Mouse (Mus musculus): ENCODE data around the gene Map2k3. TPM values are rescaled to one million over a fixed set of nuclear protein-coding genes. Genes with fewer than 3 reads are reported as not detected.
"Not testable (repeated sequence)": the region's sequence is repeated elsewhere in the genome, so short reads cannot be mapped to it uniquely, and the experiment has no call there.

Map2k3 gene
- polyA plus RNA-seq (2017; shearing (Covaris generic)), result 100 to 1,000 TPM in 1 of 3 experiments, 10 to 100 TPM in 2; 46.2 to 121 (median 54.2) TPM

DNA sequence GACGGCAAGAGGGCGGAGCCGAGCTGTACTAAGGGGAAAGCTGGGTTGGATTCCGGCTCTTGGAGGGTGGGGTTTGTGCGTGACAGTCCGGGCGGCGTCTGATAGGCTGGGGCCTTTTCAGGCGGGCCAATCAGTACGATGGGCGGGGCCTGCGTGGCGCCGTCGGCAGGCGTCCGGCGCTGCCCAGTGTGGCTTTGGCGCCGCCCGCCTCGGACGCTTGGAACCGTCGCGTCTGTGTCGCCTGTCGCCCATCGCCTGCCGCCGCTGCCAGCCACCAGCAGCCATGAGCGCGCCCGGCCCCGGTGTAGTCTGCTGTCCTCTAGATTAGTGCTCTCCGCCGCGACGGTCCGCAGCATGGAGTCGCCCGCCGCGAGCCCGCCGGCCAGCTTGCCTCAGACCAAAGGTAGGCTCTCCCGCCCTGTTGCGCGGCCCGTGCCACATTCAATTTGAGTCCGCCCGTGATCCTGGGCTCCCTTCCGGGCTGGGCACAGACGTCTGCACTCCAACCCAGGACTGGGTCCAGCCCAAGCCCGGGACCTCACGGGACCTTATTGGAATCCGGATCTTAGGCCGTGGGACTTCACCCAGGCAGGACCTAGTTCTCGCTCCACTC, at the start of gene Map2k3:
TSS of gene Map2k3 (plus strand) at position 165 of the 613 bp plus-strand sequence.
- peak; percentile 86 for ATAC-seq

DNA sequence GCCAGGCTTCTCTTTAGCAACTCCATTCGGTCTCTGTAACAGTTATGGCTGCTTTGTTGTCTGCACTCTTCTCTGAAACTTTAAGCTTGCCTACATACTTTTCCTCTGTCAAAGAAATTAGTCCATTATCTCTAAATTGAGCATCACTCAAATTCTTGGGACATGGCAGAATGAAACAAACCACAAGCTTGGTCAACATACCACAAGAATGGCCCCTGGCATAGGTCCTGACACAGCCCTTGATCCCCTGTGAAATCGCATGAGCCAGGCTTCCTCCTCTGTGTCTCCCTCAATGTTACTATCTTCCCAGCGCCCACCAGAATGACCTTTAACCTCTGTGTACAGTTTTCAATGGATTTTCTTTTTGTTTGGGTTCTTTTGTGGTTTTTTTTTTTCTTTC, 49.4 kb upstream of the Map2k3 start:
- ATAC-seq, result no peak

DNA sequence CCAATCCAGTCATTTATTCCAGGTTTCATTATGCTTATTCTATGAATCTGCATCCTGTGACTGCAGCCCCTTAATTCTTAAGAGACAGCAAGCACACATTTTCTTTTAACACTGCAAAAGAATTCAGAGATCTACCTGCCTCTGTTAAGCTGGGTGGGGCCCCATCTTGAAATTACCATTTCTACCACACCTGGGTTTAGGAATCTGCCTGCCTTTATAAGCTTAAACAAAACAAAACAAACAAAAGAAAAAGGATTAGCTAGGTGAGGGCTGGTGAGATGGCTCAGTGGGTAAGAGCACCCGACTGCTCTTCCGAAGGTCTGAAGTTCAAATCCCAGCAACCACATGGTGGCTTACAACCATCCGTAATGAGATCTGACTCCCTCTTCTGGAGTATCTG, 44.8 kb upstream of the Map2k3 start:
- ATAC-seq, result not testable (repeated sequence)

DNA sequence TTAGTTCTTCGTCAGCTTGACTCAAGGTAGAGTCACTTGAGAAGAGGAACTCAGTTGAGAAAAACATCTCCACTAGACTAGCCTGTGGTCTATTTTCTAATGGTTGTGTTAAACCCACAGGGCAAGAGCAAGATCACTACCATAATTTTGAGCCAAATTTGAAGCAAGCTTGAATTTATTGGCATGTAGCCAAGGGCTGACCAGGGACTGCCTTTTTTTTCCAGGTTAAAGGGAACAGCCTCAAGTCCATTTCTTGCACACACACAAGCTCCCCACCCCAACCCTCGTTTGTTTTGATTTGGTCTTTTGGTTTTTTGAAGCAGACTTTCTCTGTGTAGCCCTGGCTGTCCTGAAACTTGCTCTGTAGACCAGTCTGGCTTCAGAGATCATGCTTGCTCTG, 42.0 kb upstream of the Map2k3 start:
- no peak for ATAC-seq

DNA sequence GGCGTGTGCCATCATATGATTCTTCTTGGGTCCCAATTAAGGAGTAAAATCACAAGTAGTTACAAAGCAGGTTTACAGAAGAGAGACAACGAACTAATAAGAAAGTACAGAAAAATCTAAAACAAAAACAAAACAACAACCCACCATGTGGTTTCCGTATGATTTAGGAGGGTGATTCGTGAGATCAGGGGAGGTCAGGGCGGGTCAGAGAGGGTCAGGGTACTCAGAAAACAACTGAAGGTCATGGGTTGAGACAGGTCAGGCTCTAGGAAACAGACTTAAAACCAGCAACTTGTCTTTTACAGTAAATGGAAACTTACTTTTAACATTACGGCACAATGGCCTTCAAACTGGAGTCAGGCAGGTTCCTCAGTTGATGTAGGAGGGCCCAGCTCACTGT, 41.5 kb upstream of the Map2k3 start:
- no peak for ATAC-seq

DNA sequence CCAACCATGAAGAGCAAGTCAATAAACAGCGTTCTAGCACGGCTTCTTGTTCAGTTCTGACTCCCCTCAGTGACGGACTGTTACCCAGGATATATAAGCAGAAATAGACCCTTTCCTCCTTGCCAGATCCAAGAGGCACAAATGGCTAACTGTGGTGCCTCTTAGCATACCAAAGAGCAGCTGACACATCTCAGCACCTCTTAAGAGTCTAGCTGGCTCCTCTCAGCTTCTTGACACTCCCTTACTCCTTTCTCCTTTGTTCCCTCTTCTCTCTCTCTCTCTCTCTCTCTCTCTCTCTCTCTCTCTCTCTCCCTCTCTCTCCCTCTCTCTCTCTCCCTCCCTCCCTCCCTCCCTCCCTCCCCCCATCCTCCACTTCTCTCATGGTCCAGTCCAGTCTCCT, 41.1 kb upstream of the Map2k3 start:
- no peak for ATAC-seq

DNA sequence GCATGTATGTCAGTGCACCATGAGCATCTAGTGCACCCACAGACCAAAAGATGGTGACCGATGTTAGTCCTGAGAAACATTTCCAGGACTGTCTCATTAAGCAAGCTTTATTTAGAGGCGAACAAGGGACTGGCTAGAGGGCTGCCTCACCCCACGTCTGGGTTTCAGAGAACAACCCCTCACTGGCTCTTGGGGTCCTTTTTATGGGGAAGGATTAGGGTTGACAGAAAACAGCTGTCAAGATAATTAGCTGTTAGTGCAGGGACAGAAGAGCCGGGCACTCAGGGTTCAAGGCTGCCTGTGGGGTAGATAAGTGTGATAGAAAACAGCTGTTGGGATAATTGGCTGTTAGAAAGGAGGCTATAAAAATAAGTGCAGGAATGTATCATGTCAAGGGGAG, 35.9 kb upstream of the Map2k3 start:
- ATAC-seq, result no peak

DNA sequence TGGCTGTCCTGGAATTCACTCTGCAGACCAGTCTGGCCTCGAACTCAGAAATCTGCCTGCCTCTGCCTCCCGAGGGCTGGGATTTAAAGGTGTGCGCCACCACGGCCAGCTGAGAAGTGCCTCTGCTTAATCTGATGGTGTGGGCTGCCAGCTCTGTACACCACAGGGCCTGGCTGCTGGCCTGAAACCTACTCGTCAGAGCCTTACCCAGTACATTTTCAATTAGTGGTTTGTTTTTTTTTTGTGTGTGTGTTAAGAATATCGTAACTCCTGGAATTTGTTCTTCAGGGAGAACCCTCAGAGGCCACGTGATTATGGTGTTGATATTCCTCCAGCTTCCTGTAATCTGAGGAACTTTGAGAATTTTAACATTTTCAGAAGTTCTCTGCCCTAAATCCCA, 29.8 kb upstream of the Map2k3 start:
- no peak for ATAC-seq

DNA sequence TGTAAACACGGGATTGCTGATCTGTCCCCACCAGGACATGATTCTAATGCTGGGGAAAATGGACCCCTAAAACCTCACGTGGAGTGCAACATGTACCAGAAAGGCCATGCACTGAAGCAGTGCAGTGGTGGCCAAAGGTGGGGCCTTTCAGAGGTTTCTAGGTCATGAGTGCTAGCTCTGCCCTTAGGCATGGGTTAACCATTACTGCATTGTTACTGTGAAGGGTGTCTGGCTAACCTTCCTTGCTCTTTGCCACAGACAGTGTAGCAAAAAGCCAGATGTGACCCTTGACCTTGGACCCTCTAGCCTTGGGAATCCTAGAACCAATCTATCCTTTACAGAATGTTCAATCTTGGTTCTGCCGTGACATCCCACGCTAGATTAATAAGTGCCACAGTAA, 29.3 kb upstream of the Map2k3 start:
- no peak for ATAC-seq

DNA sequence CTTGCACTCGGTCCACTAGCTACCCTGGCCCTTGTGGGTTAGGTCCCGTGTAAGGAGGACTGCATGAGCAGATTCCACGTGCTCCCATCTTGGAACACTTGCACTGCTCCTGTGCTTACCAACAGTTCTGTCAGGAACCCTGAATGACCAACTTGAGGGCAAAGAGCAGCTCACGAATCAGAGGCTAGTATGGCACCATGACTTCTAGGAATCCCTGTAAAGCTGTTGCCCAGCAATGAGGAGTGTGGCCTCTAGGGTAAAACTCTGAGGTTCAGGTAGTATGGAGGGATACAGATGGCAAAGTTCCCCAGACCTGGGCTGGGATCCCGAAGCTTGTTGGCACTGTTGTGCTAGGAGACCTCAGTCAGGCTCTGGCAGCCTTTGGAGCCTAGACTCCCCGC, 28.2 kb upstream of the Map2k3 start:
- ATAC-seq, result no peak

DNA sequence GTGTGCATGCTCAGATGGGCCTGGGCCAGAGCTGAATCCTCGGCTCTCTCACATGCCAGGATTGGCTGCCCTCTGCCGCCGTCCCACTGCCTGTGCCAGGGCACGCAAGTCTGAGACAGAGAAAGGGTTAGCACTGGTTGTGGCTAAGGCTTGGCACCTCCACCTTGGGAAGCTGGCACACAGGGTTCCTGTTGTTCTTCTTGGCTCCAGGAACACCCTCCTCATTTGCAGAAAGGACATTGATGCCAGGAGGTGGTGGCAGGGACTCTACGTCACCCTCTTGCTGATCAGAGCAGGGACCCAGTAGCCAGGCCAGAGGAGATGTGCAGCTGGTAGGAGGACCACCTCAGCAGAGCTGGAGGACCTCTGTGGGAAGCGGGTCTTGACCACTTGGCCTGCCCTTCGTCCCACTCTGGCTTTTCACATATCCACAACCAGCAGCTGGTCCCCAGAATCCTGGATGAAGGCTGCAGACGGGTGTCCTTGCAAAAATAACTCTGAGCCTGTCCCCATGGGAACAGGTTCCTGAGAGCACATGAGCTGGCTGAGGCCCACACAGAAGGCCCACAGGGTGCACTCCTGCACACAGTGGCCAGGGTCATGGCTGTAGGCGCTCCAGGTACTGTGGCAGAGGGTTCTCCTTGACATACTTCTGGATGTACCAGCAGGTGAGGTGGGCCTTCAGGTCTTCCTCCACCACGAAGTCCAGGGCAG, 26.3 kb upstream of the Map2k3 start:
- ATAC-seq, result no peak

DNA sequence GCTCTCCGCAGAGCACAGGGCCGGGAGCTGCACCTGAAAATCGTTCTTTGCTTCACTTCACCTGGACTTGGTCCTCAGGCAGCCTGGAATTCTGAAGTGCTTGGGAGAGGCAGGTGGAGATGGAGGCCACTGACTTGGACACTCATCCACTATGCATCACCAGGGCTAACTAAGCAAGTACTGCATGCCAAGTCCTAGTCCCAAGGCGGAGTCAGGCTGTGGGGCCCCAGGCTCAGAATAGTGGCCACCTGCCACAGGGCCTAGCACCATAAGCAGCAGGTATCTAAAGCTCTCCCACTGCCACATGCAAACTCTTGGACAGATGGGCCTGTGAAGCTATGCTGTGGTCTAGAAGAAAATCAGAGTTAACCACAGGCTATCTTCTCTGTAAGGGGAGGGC, 25.4 kb upstream of the Map2k3 start:
- ATAC-seq, result no peak

DNA sequence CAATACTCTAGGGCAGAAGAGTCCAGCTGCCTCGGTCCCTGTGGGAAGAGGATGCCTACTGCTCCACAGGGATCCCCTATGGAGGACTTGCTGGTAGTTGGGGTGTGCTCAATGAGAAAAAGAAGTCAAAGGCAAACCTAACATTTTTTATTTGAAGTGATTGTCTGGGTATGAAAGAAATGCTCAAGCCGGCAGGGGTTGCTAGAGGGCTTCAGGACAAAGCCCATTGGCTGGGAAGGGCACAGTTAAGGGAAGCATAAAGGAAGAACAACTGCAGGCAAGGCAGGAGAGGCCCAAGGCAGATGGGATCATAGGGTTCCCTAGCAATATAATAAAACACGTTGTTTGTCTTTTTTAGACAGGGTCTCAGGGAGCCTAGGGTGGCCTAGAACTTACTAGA, 23.8 kb upstream of the Map2k3 start:
- no peak for ATAC-seq

DNA sequence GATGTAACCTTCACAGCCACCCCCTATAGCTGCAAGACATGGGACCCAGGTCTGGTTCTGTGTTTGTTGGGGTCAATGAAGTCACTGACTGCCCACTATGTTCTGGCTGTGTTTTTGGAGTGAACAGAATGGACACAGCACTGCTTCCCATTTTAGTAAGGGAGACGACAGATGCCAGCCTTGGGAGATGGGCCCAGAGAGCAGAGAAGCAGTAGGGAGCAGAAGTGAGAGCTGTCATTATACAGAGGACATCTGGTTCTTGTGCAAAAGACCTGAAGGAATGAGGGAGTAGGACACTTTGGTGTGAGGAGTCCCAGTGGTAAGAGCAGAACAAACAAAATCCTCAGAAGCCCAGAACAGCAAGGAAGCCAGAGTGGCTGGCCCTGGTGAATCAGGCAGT, 22.2 kb upstream of the Map2k3 start:
- no peak for ATAC-seq

DNA sequence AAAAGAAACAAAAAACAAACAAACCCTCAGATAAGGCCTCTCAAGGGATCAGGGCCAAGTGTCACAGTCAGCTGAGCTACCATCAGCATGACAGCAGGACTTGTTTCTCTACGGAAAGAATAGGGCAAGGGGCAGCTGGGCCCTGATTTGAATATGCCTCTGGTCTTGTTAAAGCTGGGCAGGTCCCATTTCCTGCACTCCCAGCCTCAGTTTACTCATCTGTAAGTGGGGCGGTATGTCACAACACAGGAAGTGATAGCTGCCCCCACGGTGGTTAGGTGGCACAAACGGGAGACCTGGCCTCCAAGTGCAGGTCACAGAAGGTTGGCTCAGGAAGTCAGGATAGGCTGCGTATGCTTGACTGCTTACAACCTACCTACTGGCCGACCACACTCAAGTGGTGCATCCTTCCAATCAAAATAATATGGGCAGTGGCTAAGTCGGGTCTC, 19.3 kb upstream of the Map2k3 start:
- ATAC-seq, result no peak

DNA sequence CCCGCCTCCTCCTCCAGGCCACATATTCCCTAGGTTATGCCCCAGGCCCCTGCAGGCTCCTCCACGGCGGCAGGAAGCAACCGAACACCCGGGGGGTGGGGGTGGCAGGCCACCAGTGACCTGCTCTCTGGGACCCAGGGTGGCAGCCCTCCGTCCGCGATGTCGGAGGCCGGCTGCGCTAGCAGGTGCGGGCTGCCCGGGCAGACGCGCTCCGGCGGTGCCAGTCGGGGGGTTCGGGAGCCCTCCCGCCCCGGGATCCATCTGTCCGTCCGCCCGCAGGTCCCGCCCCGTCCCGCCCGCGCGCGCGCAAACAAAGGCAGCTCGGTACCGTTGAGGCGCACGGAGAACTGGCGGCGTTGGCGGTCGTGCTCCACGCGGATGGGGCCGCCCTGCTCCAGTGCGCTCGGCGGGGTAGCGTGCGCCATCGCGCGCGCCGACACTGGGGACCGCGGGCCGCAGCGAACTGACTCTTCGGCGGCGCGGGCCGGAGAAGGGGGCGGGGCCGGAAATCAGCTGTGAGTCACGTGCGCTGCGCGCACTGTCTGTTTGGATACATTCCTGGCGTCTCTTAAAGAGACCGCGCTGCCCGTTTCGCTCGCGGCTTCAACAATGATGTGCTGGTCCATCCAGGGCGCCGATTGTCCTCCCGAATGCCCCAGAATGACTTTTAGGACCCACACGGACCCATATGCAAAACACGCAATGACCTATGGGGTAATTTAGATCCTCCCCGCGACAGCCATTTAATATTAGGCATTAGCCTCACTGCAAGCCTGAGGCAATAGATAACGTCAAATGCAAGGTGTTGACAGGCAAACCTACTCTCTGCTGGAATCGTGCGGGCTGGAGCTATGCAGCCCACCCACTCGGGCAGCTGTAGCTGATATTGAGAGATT, 18.3 kb upstream of the Map2k3 start:
- peak; percentile 93 for ATAC-seq

DNA sequence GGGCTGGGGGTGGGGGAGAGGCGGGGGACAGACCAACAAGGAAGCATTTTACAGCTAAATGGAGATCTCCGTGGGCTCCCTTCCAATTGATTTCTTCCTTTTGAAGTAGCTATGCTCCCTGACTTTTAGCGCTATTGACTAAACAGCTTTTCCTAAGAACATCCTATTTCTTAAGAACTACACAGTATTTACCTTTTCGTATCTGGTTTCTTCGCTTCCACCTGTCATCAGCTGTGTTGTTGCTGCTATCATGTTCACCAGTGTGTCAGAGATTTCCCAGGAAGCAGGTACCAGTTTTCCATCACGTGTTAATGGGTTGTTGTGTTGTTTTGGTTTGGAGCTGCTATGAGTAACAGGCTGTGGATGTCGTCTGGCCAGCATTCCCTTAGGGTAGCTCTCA, 17.3 kb upstream of the Map2k3 start, which contains the start of gene Natd1:
TSS of gene Natd1 (minus strand) at position 260 of the 400 bp plus-strand sequence.
- no peak for ATAC-seq

DNA sequence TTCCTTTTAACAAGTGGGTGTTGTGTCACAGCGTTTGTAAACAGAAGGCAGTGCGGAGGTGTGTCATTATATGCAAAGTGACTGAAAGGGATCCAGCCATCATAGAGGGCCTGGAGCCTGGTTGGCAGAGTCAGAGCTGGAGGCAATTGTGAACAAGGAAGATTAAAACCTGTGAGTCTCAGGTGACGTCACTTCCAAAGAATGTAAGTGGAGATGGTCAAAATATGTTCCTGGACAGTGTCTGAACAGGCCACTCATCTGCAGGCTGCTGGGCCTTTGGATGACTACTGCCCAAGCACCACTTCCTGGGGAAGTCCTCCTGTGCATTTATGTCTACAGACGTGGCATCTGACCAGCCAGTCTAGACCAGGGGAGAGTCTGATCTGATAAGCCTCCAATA, 16.6 kb upstream of the Map2k3 start:
- no peak for ATAC-seq

DNA sequence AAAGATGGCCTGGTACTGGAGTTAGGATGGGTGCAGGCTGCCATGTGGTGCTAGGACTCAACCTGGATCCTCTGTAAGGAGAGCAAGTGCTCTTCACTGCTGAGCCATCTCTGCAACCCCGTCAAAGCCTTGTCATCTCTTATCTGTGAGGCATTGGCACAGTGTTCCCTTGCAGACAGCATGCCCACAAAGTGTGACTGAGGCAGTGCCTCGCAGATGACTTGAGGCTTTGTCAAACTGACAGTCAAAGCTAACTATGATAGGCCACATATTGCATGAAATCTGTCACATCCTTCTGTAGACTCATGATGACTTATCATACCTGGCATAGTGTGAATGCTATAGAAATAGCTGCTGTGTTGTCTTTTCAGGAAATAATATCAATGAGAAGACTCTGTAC, 11.8 kb upstream of the Map2k3 start:
- no peak for ATAC-seq

DNA sequence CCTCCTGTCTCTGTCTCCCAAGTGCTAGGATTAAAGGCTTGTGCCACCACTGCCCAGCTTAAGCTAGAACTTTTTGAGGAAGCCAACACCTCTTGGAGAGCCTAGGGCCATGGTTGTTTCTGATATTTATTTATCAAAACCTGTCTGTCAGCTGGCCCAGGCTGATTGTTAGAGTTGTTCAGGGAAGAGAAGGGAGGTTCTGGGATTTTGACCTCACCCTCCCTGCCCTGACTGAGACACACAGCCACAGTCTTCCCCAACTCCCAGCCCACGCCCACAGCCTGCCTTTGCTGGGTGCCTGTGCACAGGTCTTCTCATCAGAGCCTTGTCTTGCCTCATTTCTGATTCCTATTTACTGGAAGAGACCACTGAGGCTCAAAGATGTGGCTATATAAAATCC, 9.6 kb upstream of the Map2k3 start:
- no peak for ATAC-seq

DNA sequence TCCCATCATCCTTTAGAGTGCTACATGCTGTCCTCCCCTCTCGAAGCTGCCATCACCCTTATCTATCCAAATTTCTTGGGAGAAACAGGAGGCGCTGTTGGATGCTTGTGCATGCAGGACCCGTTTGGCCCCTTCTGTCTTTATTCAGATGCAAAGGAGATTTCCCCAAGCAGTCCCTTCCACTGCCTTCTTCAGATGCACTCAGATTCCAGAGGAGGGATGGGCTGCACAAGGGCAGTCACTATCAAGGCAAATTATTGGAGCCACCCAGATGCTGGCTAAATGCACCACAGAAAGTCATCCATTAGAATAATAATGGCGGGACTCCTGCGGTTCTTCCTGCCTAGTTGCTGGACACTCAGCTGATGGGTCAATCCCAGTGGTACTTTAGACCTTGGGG, 8.9 kb upstream of the Map2k3 start:
- no peak for ATAC-seq

DNA sequence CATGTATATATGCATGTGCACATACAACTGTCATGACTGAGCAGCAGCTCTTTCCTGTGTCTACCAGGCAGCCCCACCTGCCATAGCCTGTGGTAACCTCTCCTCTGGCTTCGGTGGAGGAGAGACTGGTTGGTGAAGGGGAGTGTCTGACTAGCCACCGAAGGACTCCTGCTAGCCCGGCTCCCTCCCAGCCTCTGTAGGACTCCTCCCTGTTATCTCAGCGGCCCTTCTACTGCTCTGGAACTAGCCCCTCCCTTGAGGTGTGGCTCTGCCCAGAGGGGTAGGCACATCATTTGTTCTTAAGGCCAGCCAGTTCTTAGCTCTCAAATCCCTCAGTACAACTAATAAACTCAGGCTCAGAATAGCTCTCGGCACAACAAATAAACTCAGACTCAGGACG, 7.3 kb upstream of the Map2k3 start:
- no peak for ATAC-seq

DNA sequence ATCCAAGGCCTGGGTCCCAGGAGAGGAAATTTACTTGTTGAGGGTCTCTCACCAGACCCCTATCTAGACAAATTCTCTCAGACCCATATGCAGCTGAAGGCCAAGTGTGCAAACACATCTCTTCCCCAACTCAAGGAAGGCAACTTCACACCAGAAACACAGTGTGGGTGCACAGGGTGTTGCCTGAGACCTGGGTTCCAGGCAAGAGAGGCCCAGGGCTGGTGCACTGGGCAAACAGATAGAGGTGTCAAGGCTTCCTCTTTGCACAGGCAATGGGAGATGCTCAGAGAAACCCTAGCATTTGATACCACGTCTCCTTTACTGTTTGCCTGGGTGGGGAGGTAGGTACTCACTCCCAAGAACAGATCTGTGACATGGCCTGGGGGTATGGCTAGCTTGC, 6.9 kb upstream of the Map2k3 start:
- no peak for ATAC-seq

DNA sequence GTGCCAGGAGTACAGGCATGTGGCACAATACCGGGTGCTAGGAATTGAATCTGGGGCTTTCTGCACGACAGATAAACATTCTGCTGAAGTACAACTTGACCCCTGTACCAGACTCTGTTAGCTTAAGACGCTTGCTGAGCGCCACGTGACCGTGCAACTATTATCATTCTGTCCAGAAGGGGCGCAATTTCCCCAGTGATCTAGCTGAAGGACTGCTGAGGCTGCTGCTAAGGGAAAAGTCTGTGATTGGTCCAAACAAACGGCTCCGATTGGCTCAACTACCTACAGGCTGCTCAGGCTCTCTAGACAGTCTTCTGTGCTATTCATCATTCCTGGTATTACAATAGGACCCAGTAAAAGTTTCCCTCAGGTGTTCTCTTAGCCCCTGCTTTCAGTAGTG, 4.6 kb upstream of the Map2k3 start:
- peak; percentile 72 for ATAC-seq

All from inflammation-experienced regulatory T-cells, adult 6 months (primary cell).